8 mouse cellular contexts compared by ENCODE assay signal in genomic region chr2:26139034-26139544, GRCm38 (mm10). TPM values are rescaled to one million over a fixed set of nuclear protein-coding genes. Genes with fewer than 3 reads are reported as not detected.
DNase-seq lines count a peak whose midpoint lies in the region; ATAC-seq and TF ChIP-seq lines count a peak whose summit lies in the region.

No protein-coding gene starts in this region.

- peaks cover 57% of the 10 kb centered on the region for H3K36me3 ChIP-seq in megakaryocyte, embryonic 14.5 days (replicated peaks; ENCODE audit: low read length)
- peaks cover 27% of the 10 kb centered on the region for H3K36me3 ChIP-seq in limb, embryonic 13.5 days
- H3K36me3 ChIP-seq in stomach, embryonic 14.5 days (ENCODE audit: control insufficient read depth, insufficient read depth, low read length): peaks cover 5% of the 10 kb centered on the region; the same call in 1 of the 2 replicates

- TF ChIP-seq CTCF in cerebellum, adult 2 months (IDR thresholded peaks at IDR 0.05; ENCODE audit: borderline replicate concordance, insufficient read depth, low read depth, low read length): no peak

- TF ChIP-seq POLR2A in cerebellum, adult 2 months (IDR thresholded peaks at IDR 0.05; ENCODE audit: borderline replicate concordance, insufficient read depth, low read length): no peak

- H3K4me1 ChIP-seq in cerebellum, adult 2 months (ENCODE audit: control insufficient read depth, insufficient read depth, low read length): peaks cover 31% of the 10 kb centered on the region
- peaks cover 76% of the 10 kb centered on the region for H3K4me1 ChIP-seq in megakaryocyte, embryonic 14.5 days
- H3K4me1 ChIP-seq in limb, embryonic 13.5 days: peaks cover 25% of the 10 kb centered on the region
- H3K4me1 ChIP-seq in stomach, embryonic 14.5 days (ENCODE audit: control insufficient read depth, insufficient read depth, low read length): peaks cover 3% of the 10 kb centered on the region; the same call in 1 of the 2 replicates

- no peak for DNase-seq in cerebellum, adult 2 months
- no peak for DNase-seq in cerebellum, adult 8-10 months
- DNase-seq in c-Kit-positive CD71-positive TER-119-positive erythroid progenitor cells, embryonic 14.5 days (ENCODE audit: low spot score): no peak
- DNase-seq in gastrocnemius, postnatal 4 days (ENCODE audit: low spot score in 2 of 2): no peak

- no peaks in the 10 kb centered on the region for H3K27me3 ChIP-seq in cerebellum, adult 2 months (ENCODE audit: control insufficient read depth, insufficient read depth, low read length)
- H3K27me3 ChIP-seq in megakaryocyte, embryonic 14.5 days (replicated peaks): no peaks in the 10 kb centered on the region
- H3K27me3 ChIP-seq in limb, embryonic 13.5 days: no peaks in the 10 kb centered on the region
- H3K27me3 ChIP-seq in stomach, embryonic 14.5 days (ENCODE audit: control insufficient read depth, insufficient read depth, low read length): no peaks in the 10 kb centered on the region

- no peak for ATAC-seq in megakaryocyte, adult 5-6 weeks (ENCODE audit: poor library complexity, severe bottlenecking)
- no peak for ATAC-seq in limb, embryonic 13.5 days (ENCODE audit: low FRiP score, low read depth)
- no peak for ATAC-seq in stomach, embryonic 14.5 days (ENCODE audit: insufficient number of reproducible peaks, insufficient read depth, low FRiP score, low read depth)

- H3K4me3 ChIP-seq in cerebellum, adult 2 months (replicated peaks; ENCODE audit: insufficient read depth, low read depth, low read length): peak overlapping the region; percentile 76
- H3K4me3 ChIP-seq in megakaryocyte, embryonic 14.5 days (replicated peaks): peak overlapping the region; percentile 100
- H3K4me3 ChIP-seq in limb, embryonic 13.5 days: peak overlapping the region; percentile 82
- H3K4me3 ChIP-seq in stomach, embryonic 14.5 days (ENCODE audit: low read depth, low read length): peak overlapping the region; percentile 85

- H3K4me2 ChIP-seq in limb, embryonic 13.5 days (replicated peaks): peak overlapping the region; percentile 80
- H3K4me2 ChIP-seq in stomach, embryonic 14.5 days (replicated peaks; ENCODE audit: low read depth, low read length): peak overlapping the region; percentile 77

- H3K9me3 ChIP-seq in megakaryocyte, embryonic 14.5 days: no peaks in the 10 kb centered on the region
- H3K9me3 ChIP-seq in limb, embryonic 13.5 days: no peaks in the 10 kb centered on the region
- H3K9me3 ChIP-seq in stomach, embryonic 14.5 days (ENCODE audit: control insufficient read depth, low read depth, low read length): no peaks in the 10 kb centered on the region

- H3K9ac ChIP-seq in limb, embryonic 13.5 days: peak overlapping the region; percentile 91
- peak overlapping the region; percentile 74 for H3K9ac ChIP-seq in stomach, embryonic 14.5 days (replicated peaks; ENCODE audit: low read depth, low read length)

- WGBS in cerebellum, adult 2 months: 34% methylated on average over 7 of the region's 7 CpGs
- WGBS in limb, embryonic 13.5 days: 61% methylated on average over 7 of the region's 7 CpGs
- whole genome bisulfite sequencing in stomach, embryonic 14.5 days: 58% methylated on average over 7 of the region's 7 CpGs

- H3K27ac ChIP-seq in cerebellum, adult 2 months (ENCODE audit: insufficient read depth, low read length): peak overlapping the region; percentile 84
- H3K27ac ChIP-seq in limb, embryonic 13.5 days: peak overlapping the region; percentile 88; the same call in 1 of the 2 replicates
- peak overlapping the region; percentile 87; the same call in 1 of the 2 replicates for H3K27ac ChIP-seq in stomach, embryonic 14.5 days (ENCODE audit: low read length)

RNA-seq across cellular contexts. Expression of gene Nacc2, which starts 16.1 kb away (rescaled TPM):
- 117 and 124 TPM in 2 replicates for polyA plus RNA-seq in cerebellum, adult 2 months (2012; rRNA removed)
- 63.1 and 124 TPM in 2 replicates for polyA plus RNA-seq in megakaryocyte, embryonic 14.5 days (2012; ENCODE audit: insufficient read depth, low replicate concordance)
- 2.1 and 3.0 TPM in 2 replicates for total RNA-seq in megakaryocyte, adult 5-6 weeks (2015)
- total RNA-seq in megakaryocyte, adult 5-6 weeks (2017): 1.7 and 3.6 TPM in 2 replicates
- 5.2 and 6.0 TPM in 2 replicates for polyA plus RNA-seq in limb, embryonic 13.5 days (2015; fragmentation: Nextera tagmentation; extraction: Ambion mirVana)
- polyA plus RNA-seq in stomach, embryonic 14.5 days (2014; fragmentation: Nextera tagmentation; extraction: Ambion mirVana): 10.4 and 12.0 TPM in 2 replicates
- total RNA-seq in gastrocnemius, postnatal 4 days (2021): 10 to 100 TPM; 10.8 to 11.2 TPM
